In genomic region chr10:8760598-8760997, GRCm38 (mm10) we compare ENCODE assay signal across 8 mouse cellular contexts.
DNase-seq lines count a peak whose midpoint lies in the region; ATAC-seq lines count a peak whose summit lies in the region.

No protein-coding gene starts in this region.

- no peaks in the 10 kb centered on the region for H3K9me3 ChIP-seq in forebrain, embryonic 15.5 days
- no peaks in the 10 kb centered on the region for H3K9me3 ChIP-seq in hindbrain, embryonic 16.5 days (ENCODE audit: control insufficient read depth, low read length)
- no peaks in the 10 kb centered on the region for H3K9me3 ChIP-seq in midbrain, embryonic 12.5 days

- H3K9ac ChIP-seq in forebrain, embryonic 15.5 days (replicated peaks): no peak overlapping the region
- H3K9ac ChIP-seq in hindbrain, embryonic 16.5 days (ENCODE audit: low read depth, low read length): no peak overlapping the region
- no peak overlapping the region for H3K9ac ChIP-seq in midbrain, embryonic 12.5 days (replicated peaks)

- H3K4me2 ChIP-seq in forebrain, embryonic 15.5 days (replicated peaks): no peak overlapping the region; the same call in 1 of the 2 replicates
- peak overlapping the region; percentile 37 for H3K4me2 ChIP-seq in hindbrain, embryonic 16.5 days (ENCODE audit: low read length)
- H3K4me2 ChIP-seq in midbrain, embryonic 12.5 days (replicated peaks): peak overlapping the region; percentile 53

- no peaks in the 10 kb centered on the region for H3K27me3 ChIP-seq in forebrain, embryonic 15.5 days
- H3K27me3 ChIP-seq in hindbrain, embryonic 16.5 days (replicated peaks; ENCODE audit: control insufficient read depth, insufficient read depth, low read length): no peaks in the 10 kb centered on the region
- H3K27me3 ChIP-seq in midbrain, embryonic 12.5 days: peaks cover 6% of the 10 kb centered on the region; the same call in 1 of the 2 replicates

- ATAC-seq in forebrain, embryonic 15.5 days (replicated peaks): peak; percentile 27
- peak; percentile 69 for ATAC-seq in hindbrain, embryonic 16.5 days
- peak; percentile 64 for ATAC-seq in midbrain, embryonic 12.5 days (ENCODE audit: low FRiP score, low read depth)
- no peak for ATAC-seq in inflammation-experienced regulatory T-cells, adult 6 months

- H3K27ac ChIP-seq in forebrain, embryonic 15.5 days (replicated peaks): no peak overlapping the region; the same call in 1 of the 2 replicates
- H3K27ac ChIP-seq in hindbrain, embryonic 16.5 days (ENCODE audit: low read depth, low read length): 0 out of 2 replicates have a peak overlapping the region, but pooled peaks have one; percentile 25
- peak overlapping the region; percentile 67 for H3K27ac ChIP-seq in midbrain, embryonic 12.5 days (replicated peaks)

- no peaks in the 10 kb centered on the region for H3K36me3 ChIP-seq in forebrain, embryonic 15.5 days
- no peaks in the 10 kb centered on the region for H3K36me3 ChIP-seq in hindbrain, embryonic 16.5 days (ENCODE audit: control insufficient read depth, insufficient read depth, low read length)
- H3K36me3 ChIP-seq in midbrain, embryonic 12.5 days: no peaks in the 10 kb centered on the region

- intact Hi-C loops in left cerebral cortex, postnatal 14 days (cut with DNase I): no loop called here

- peak; percentile 37 to 46 for DNase-seq in left cerebral cortex, postnatal 14 days (ENCODE audit: low spot score in 2 of 2)
- DNase-seq in left cerebral cortex, adult 8-10 months (ENCODE audit: low spot score in 2 of 2): no peak
- no peak for DNase-seq in thymus, postnatal 14 days
- no peak for DNase-seq in thymus, postnatal 25 days

- 20% methylated on average over 4 of the region's 4 CpGs for WGBS in forebrain, embryonic 15.5 days
- WGBS in hindbrain, embryonic 16.5 days: 6% methylated on average over 4 of the region's 4 CpGs
- 11% methylated on average over 4 of the region's 4 CpGs for WGBS in midbrain, embryonic 12.5 days

- no peak overlapping the region for H3K4me3 ChIP-seq in forebrain, embryonic 15.5 days
- peak overlapping the region; percentile 36 for H3K4me3 ChIP-seq in hindbrain, embryonic 16.5 days (ENCODE audit: low read length)
- peak overlapping the region; percentile 24 for H3K4me3 ChIP-seq in midbrain, embryonic 12.5 days

- H3K4me1 ChIP-seq in forebrain, embryonic 15.5 days: peaks cover 43% of the 10 kb centered on the region
- H3K4me1 ChIP-seq in hindbrain, embryonic 16.5 days (ENCODE audit: control insufficient read depth, insufficient read depth, low read depth, low read length): peaks cover 30% of the 10 kb centered on the region
- peaks cover 55% of the 10 kb centered on the region for H3K4me1 ChIP-seq in midbrain, embryonic 12.5 days

Comparison
In these comparisons a context has a peak if more than half of its experiments do, and no peak if none do; other contexts are left out.
1. DNase-seq: peak in left cerebral cortex, postnatal 14 days (2 of 2); none in left cerebral cortex, adult 8-10 months (0 of 2), thymus, postnatal 14 days (single experiment) and thymus, postnatal 25 days (single experiment).